8 mouse cellular contexts compared by ENCODE assay signal in genomic region chr8:106718091-106718500, GRCm38 (mm10). TPM values are rescaled to one million over a fixed set of nuclear protein-coding genes. Genes with fewer than 3 reads are reported as not detected.
A peak's percentile ranks its signal among the peaks of the same experiment; 100 is the strongest.
DNase-seq lines count a peak whose midpoint lies in the region; ATAC-seq lines count a peak whose summit lies in the region.

No protein-coding gene starts in this region.

- no peak overlapping the region for H3K27ac ChIP-seq in liver, embryonic 12.5 days
- H3K27ac ChIP-seq in embryonic facial prominence, embryonic 14.5 days (replicated peaks; ENCODE audit: low read depth, low read length) = 0 out of 2 replicates have a peak overlapping the region, but pooled peaks have one; percentile 6
- H3K27ac ChIP-seq in kidney, embryonic 15.5 days = no peak overlapping the region
- H3K27ac ChIP-seq in limb, embryonic 15.5 days = no peak overlapping the region
- H3K27ac ChIP-seq in stomach, embryonic 15.5 days = no peak overlapping the region

- no peaks in the 10 kb centered on the region for H3K9me3 ChIP-seq in liver, embryonic 12.5 days (replicated peaks)
- no peaks in the 10 kb centered on the region for H3K9me3 ChIP-seq in embryonic facial prominence, embryonic 14.5 days (ENCODE audit: control insufficient read depth, low read length)
- H3K9me3 ChIP-seq in kidney, embryonic 15.5 days (replicated peaks) = no peaks in the 10 kb centered on the region
- H3K9me3 ChIP-seq in limb, embryonic 15.5 days = no peaks in the 10 kb centered on the region
- H3K9me3 ChIP-seq in stomach, embryonic 15.5 days = no peaks in the 10 kb centered on the region

- no peak overlapping the region for H3K4me3 ChIP-seq in liver, embryonic 12.5 days
- H3K4me3 ChIP-seq in embryonic facial prominence, embryonic 14.5 days (ENCODE audit: low read depth, low read length) = peak overlapping the region; percentile 4
- H3K4me3 ChIP-seq in kidney, embryonic 15.5 days (replicated peaks) = no peak overlapping the region
- peak overlapping the region; percentile 21 for H3K4me3 ChIP-seq in limb, embryonic 15.5 days
- no peak overlapping the region for H3K4me3 ChIP-seq in stomach, embryonic 15.5 days (replicated peaks)

- peaks cover 29% of the 10 kb centered on the region for H3K36me3 ChIP-seq in liver, embryonic 12.5 days
- 0 out of 2 replicates have a peak, but pooled peaks cover 7% of the 10 kb centered on the region for H3K36me3 ChIP-seq in embryonic facial prominence, embryonic 14.5 days (ENCODE audit: control insufficient read depth, insufficient read depth, low read length)
- H3K36me3 ChIP-seq in kidney, embryonic 15.5 days = peaks cover 12% of the 10 kb centered on the region
- H3K36me3 ChIP-seq in limb, embryonic 15.5 days = peaks cover 5% of the 10 kb centered on the region; the same call in 1 of the 2 replicates
- H3K36me3 ChIP-seq in stomach, embryonic 15.5 days = 0 out of 2 replicates have a peak, but pooled peaks cover 5% of the 10 kb centered on the region

- H3K27me3 ChIP-seq in liver, embryonic 12.5 days (replicated peaks) = no peaks in the 10 kb centered on the region
- no peaks in the 10 kb centered on the region for H3K27me3 ChIP-seq in embryonic facial prominence, embryonic 14.5 days (replicated peaks; ENCODE audit: control insufficient read depth, insufficient read depth, low read length)
- no peaks in the 10 kb centered on the region for H3K27me3 ChIP-seq in kidney, embryonic 15.5 days
- H3K27me3 ChIP-seq in limb, embryonic 15.5 days = no peaks in the 10 kb centered on the region
- H3K27me3 ChIP-seq in stomach, embryonic 15.5 days (replicated peaks) = no peaks in the 10 kb centered on the region

- H3K4me2 ChIP-seq in liver, embryonic 12.5 days = no peak overlapping the region
- H3K4me2 ChIP-seq in embryonic facial prominence, embryonic 14.5 days (ENCODE audit: low read depth, low read length) = peak overlapping the region; percentile 45
- peak overlapping the region; percentile 43; the same call in 1 of the 2 replicates for H3K4me2 ChIP-seq in kidney, embryonic 15.5 days
- H3K4me2 ChIP-seq in limb, embryonic 15.5 days = peak overlapping the region; percentile 38
- H3K4me2 ChIP-seq in stomach, embryonic 15.5 days = peak overlapping the region; percentile 22; the same call in 1 of the 2 replicates

- H3K9ac ChIP-seq in liver, embryonic 12.5 days = no peak overlapping the region
- peak overlapping the region; percentile 2; the same call in 1 of the 2 replicates for H3K9ac ChIP-seq in embryonic facial prominence, embryonic 14.5 days (ENCODE audit: low read depth, low read length)
- no peak overlapping the region for H3K9ac ChIP-seq in kidney, embryonic 15.5 days
- no peak overlapping the region for H3K9ac ChIP-seq in limb, embryonic 15.5 days
- no peak overlapping the region for H3K9ac ChIP-seq in stomach, embryonic 15.5 days

- ATAC-seq in liver, embryonic 12.5 days = no peak
- peak; percentile 89 for ATAC-seq in embryonic facial prominence, embryonic 14.5 days (ENCODE audit: low read depth)
- peak; percentile 74 for ATAC-seq in kidney, embryonic 15.5 days (replicated peaks; ENCODE audit: low FRiP score)
- ATAC-seq in limb, embryonic 15.5 days (ENCODE audit: insufficient number of reproducible peaks, low FRiP score, low TSS enrichment, low read depth) = peak; percentile 55; the same call in 1 of the 2 replicates
- ATAC-seq in stomach, embryonic 15.5 days (ENCODE audit: insufficient read depth, low FRiP score, low read depth) = peak; percentile 65; the same call in 1 of the 2 replicates

- WGBS in liver, embryonic 12.5 days (ENCODE audit: insufficient replicate concordance) = 39% methylated on average over 17 of the region's 17 CpGs
- WGBS in embryonic facial prominence, embryonic 14.5 days = 15% methylated on average over 16 of the region's 17 CpGs
- 9% methylated on average over 17 of the region's 17 CpGs for WGBS in kidney, embryonic 15.5 days
- 11% methylated on average over 17 of the region's 17 CpGs for WGBS in limb, embryonic 15.5 days
- WGBS in stomach, embryonic 15.5 days = 14% methylated on average over 17 of the region's 17 CpGs

- H3K4me1 ChIP-seq in liver, embryonic 12.5 days = no peaks in the 10 kb centered on the region
- peaks cover 7% of the 10 kb centered on the region; the same call in 1 of the 2 replicates for H3K4me1 ChIP-seq in embryonic facial prominence, embryonic 14.5 days (ENCODE audit: control insufficient read depth, insufficient read depth, low read length)
- peaks cover 7% of the 10 kb centered on the region for H3K4me1 ChIP-seq in kidney, embryonic 15.5 days
- peaks cover 7% of the 10 kb centered on the region for H3K4me1 ChIP-seq in limb, embryonic 15.5 days
- peaks cover 3% of the 10 kb centered on the region; the same call in 1 of the 2 replicates for H3K4me1 ChIP-seq in stomach, embryonic 15.5 days

- DNase-seq in liver = peak; percentile 62
- peak; percentile 92 for DNase-seq in embryonic facial prominence, embryonic 14.5 days (ENCODE audit: low spot score)
- peak; percentile 73 to 81 for DNase-seq in heart, adult 9 months (ENCODE audit: low spot score in 2 of 2)
- peak; percentile 64 for DNase-seq in neural tube, embryonic 10.5 days (ENCODE audit: extremely low spot score, low spot score)

RNA-seq across cellular contexts. Expression of gene Tango6, which starts 35.2 kb away (rescaled TPM):
- polyA plus RNA-seq in liver, embryonic 12.5 days (2016; fragmentation: Nextera tagmentation; extraction: Ambion mirVana) = 6.0 and 6.4 TPM in 2 replicates
- 6.1 and 7.2 TPM in 2 replicates for polyA plus RNA-seq in embryonic facial prominence, embryonic 14.5 days (2014; fragmentation: Nextera tagmentation; extraction: Ambion mirVana)
- 11.6 and 12.3 TPM in 2 replicates for polyA plus RNA-seq in kidney, embryonic 15.5 days (2015; fragmentation: Nextera tagmentation; extraction: Ambion mirVana)
- polyA plus RNA-seq in limb, embryonic 15.5 days (2015; fragmentation: Nextera tagmentation; extraction: Ambion mirVana) = 8.2 and 8.9 TPM in 2 replicates
- polyA plus RNA-seq in stomach, embryonic 15.5 days (2015; fragmentation: Nextera tagmentation; extraction: Ambion mirVana) = 7.8 and 9.5 TPM in 2 replicates

Comparison
In these comparisons a context has a peak if more than half of its experiments do, and no peak if none do; other contexts are left out.
1. H3K4me3 ChIP-seq: peak in embryonic facial prominence, embryonic 14.5 days (single experiment) and limb, embryonic 15.5 days (single experiment); none in liver, embryonic 12.5 days (single experiment), kidney, embryonic 15.5 days (single experiment) and stomach, embryonic 15.5 days (single experiment).
2. Peak in every context shown above with its lines, with median percentiles within 50 percentile points of each other: DNase-seq.